15 mouse cellular contexts compared by ENCODE assay signal in the genomic region with DNA sequence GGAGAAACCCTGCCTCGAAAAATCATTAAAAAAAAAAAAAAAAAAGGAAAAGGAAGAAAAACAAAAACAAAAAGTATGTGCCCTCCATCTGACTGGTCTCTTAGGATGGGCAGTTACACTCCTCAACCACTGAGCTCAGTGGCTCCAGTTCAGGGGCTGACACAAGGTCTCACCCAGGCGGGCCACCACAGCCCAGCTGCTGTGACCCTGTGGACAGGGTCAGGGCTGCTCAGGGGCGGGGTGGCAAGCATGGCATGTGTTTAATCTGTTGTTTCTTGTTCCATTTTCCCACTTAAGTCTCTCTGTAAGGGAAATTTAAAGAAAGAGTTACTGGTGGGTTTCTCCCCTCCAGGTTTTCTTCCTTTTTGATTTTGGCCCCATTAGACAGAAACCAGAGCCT.
"Had no signal": no experiment of that assay in that cellular context is flagged by ENCODE, and none has a peak within 500 bp of the region (broad histone marks: within the 10 kb centered on the region; RNA-seq: fewer than 3 reads in every experiment).

No protein-coding gene starts in this region.

- H3K9ac ChIP-seq: limb, embryonic 15.5 days; liver, embryonic 12.5 days; lung, embryonic 14.5 days; neural tube, embryonic 13.5 days; stomach, embryonic 15.5 days had no signal

- DNase-seq: kidney, postnatal 14 days; layer of hippocampus, adult 9-11 months; layer of hippocampus, postnatal 36 days; lung, embryonic 14.5 days; lung, postnatal 10 days; lung, postnatal 4 days; midbrain, embryonic 14.5 days; right cerebral cortex, postnatal 14 days; thymus, adult 2 months; thymus, postnatal 36 days had no signal

- H3K4me3 ChIP-seq: limb, embryonic 15.5 days; liver, embryonic 12.5 days; midbrain, embryonic 10.5 days; neural tube, embryonic 13.5 days; stomach, embryonic 15.5 days had no signal

- H3K27me3 ChIP-seq: limb, embryonic 15.5 days; liver, embryonic 12.5 days; stomach, embryonic 15.5 days had no signal

- H3K9me3 ChIP-seq: limb, embryonic 15.5 days; liver, embryonic 12.5 days; midbrain, embryonic 10.5 days; neural tube, embryonic 13.5 days; stomach, embryonic 15.5 days had no signal

- ATAC-seq: liver, embryonic 12.5 days had no signal

- H3K27ac ChIP-seq: limb, embryonic 15.5 days; liver, embryonic 12.5 days; midbrain, embryonic 10.5 days; neural tube, embryonic 13.5 days; stomach, embryonic 15.5 days had no signal

- H3K4me2 ChIP-seq: limb, embryonic 15.5 days; liver, embryonic 12.5 days; lung, embryonic 14.5 days; neural tube, embryonic 13.5 days; stomach, embryonic 15.5 days had no signal

- H3K4me1 ChIP-seq: neural tube, embryonic 13.5 days; stomach, embryonic 15.5 days had no signal

- H3K36me3 ChIP-seq: limb, embryonic 15.5 days; liver, embryonic 12.5 days; midbrain, embryonic 10.5 days; neural tube, embryonic 13.5 days; stomach, embryonic 15.5 days had no signal
